Mouse (Mus musculus) right cerebral cortex, adult 18-20 months (tissue): Measurements from ENCODE around the gene 4930412O13Rik.

Source experiments
- DNase-seq: peaks from one replicate; pipeline ENCODE4 v3.0.0; 2022; ENCODE audit warnings: mixed read lengths

The 4930412O13Rik gene

DNA sequence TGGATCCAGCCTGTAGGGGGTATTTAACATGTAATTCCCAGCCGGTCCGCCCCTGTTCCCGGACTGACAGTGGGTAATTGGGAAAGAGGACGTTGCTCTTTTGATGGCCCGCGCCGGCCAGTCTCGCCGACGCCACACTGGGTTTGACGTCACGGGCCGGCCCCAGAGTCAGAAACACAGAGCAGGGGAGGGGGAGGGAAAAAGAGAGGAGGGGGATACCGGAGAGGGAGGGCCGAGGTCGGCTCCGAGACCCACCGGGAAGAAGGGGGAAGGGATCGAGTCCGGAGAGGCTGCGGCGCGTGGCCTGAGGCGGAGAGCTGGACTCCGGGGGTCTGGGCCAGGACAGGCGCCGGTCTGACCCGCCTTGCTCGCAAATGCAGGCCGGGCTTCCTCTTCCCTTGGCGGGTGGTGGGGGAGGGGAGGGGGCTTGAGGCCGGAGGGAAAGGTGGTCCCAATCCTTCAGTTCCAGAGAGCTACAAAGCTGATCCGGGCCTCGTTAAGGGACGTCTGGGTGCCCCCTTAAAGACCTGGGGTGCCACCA is at the start of gene 4930412O13Rik:
4930412O13Rik (plus strand) TSS at position 202 of the 541 bp plus-strand sequence.
- DNase-seq, result no peak

DNA sequence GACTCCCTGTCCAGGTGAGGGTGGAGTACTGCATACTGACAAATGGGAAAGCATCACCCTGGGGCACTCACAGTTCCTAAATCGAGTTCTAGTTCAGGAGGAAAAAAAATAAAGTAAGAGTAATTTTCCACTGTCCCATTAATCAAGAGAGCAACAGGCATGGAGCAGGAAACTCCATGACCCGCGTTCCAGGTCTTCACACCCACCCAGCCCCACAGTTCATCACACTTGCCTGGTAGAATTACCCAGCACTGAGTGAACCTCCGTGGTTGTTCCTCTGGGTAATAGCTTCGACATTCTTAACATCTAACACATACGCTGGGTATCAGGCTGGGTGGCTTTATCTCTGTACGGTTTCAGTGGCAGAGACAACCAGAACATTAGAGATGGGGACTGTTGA is 47.3 kb upstream of the 4930412O13Rik start:
- no peak for DNase-seq

DNA sequence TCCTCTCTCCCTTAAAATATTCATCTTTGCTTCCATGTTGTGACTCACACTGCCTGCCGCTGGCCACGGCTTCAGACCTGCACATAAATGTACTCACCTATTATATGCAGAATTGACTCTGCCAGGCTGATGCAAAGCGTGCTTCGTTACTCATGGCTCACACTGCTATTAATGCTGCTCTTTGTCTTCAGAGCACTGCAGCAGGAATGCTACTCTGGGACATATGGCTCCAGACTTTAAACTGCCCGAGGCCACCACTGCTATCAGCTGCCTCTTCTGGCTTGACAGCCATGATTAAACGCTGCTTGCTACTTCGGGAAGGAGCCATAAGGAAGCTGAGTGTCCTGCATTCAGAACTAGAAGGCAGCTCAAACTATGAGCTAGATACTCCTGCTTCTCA is 45.9 kb upstream of the 4930412O13Rik start:
- no peak for DNase-seq

DNA sequence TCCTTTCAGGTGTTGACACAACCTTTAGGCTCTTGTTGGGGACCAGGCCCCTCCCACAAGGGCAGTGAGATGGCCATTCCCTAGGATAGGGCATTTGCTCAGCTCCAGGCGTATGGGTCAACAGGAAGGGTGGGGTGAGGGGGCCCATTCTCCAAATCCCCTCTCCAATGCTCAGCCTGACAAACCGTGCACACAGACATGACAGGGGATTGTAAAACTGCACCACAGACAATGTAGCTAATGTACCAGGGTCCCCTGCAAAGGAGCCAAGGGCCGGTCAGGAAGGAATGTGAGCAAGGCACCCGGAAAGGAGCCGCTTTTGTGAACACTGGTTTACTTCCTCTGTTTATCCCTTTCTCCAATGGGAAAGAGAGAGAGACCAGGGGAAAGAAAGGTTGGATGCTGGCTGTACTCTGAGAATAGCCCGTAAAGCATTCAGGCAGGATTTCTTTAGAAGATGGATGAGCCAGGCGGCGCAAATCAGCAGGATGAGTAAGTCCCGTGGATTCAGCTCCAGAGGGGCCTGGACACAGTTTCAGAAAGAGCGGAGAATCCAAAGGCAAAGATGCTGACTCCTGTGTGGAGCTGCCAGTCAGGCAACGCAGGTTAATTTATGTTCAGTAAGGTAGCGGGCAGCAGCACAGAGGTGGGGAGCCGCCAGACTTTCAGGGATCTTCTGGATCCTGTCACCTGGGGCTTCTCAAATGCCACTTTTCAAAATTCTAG is 28.0 kb upstream of the 4930412O13Rik start:
- no peak for DNase-seq

DNA sequence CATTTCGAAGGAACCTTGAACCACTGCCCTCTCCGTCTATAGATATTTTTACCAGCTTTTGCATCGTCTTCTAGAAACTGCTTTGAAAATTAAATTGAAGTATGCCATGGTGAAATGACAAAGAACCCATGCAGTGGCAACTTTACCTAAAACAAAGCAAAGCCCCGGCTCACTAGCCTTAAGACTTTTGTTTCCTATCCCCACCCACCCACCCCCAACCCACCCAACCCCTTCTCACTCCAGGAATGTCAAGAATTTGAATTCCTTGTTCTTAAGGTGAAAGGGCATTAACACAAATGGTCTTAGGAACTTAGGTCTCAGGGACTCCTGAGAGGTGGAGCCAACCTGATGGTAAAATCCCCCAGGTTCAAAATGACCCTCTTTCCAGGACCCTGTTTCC is 25.2 kb upstream of the 4930412O13Rik start:
- DNase-seq, result no peak

DNA sequence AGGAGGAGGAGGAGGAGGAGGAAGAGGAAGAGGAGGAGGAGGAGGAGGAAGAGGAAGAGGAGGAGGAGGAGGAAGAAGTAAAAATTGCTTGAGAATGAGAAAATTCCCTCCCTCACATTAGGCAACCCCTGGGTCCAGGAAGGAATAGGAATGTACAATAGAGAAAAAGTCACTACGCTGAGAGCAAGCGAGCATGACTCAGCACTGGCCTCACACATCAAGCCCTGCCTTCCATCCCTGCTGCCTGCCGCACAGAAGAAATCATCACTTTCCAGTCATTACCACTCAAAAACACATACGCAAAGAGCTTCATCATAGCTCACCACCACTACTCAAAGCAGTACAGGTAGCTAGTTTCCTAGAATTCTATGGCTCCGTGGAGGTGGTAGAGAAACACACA is 20.4 kb upstream of the 4930412O13Rik start:
- DNase-seq, result no peak

DNA sequence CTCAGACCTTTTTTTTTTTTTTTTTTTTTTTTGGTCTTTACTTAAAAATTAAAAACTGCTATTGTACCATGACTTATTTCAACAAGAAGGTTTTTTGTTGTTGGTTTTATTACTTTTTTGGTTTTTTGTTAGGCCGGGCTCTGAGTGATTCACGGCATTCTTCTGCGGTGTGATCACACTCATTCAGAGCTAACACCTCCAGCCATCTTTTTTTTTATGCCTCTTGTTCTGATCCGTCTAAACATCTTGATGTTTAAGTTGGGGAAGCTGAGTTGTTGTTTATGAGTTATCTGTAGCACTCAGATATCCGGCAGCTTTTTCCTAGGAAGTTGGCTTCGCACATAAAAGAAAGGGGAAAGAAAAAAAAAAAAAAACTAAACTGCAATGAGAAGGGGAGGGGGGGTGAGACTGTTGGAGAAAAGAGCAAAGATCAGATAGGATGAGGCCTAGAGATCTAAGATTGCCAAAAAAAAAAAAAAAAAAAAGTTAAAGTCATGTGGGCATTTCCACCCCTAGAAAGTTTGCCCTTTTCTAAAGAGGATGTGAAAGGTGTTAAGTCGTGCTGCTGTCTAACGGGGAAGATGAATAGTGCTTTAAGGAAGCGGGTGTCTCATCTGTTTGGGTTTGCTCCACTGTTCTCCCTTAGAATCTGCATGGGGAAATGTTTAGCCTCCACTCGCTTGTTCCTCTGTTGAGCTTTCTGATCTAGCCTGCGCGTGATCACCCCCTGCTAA is 13.8 kb upstream of the 4930412O13Rik start:
- DNase-seq, result no peak

DNA sequence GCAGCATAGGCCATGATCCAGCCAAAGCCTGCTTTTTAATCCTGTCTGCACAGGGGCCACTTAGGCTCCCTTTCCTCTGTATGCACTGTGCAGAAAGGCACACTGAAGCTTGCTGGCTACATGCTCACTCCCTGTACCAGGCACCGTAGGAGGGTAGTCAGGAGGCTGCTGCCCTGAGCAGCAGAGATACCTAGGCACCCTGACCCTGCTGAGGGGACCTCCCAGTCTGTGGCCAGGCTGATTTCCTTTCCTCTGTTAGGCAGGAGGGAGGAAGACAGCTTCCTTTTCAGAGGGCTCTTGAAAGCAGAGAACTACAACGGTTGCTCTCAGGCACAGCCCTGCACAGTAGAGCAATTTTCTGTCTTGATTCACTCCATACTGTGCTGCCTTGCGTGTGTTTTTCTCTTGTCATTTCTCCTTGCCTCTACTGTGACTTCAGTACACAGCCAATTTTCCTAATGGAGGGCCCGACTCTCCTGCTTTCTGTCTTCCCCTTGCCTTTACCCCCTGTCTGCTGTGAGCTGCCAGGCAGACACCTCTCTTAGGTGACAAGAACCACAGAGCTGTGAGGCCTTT is 9.8 kb upstream of the 4930412O13Rik start:
- DNase-seq, result no peak

DNA sequence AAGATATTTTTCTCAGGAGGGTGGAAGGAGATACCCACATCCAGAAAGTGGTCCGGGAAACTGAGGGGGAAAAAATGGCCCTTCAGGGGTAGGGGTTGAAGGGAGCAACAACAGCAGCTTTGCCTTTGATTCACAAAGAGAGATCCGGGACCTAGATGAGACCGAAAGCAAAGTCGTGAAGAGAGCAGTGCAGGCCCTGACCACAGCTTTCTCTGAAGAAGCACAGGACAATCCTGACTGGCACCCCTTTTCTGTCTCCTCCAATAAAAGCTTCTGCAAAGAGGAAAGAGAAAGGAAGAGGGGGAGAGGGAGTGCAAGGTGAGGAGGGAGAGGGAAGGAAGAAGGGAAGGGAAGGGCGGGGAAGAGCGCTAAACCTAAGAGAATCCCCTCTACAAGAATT is 9.3 kb upstream of the 4930412O13Rik start:
- no peak for DNase-seq

DNA sequence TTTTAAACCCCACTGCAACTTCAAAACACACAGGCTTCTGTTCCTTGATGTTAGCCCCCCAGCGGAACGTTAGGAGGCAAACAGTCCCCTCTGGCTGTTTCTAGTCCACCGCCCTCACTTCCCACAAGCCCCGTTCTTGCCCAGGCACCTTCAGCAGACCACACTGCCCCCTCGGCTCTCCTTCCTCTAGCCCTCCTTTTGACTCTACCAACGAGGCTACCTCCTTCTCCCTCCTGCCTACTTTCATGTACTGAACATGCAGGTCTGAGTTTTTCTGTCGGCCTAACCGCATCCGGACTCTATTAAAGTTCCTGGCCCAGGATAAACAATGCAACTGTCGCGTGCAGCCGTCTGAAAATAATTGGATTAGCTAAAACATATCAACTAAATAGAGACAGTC is 8.4 kb upstream of the 4930412O13Rik start:
- DNase-seq, result no peak

DNA sequence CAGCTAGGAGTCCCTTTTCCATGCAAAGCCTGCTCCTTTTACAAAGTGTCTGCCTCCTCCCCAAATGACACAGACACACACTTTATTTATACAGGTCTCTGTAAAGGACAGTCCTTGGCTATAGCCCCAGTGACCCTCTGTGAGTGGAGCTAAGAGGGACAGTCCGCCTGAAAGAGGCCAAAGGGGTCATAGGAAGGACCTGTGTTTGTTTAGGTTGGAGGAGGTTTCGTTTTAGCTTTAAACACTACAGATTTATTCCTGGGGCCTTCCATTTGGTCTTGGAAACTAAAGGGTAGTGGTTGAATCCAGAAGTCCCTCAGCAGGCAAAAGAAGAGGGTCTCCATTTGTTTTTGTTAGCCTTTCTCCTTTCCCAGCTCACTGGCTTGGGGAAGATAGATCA is 7.3 kb upstream of the 4930412O13Rik start:
- no peak for DNase-seq

DNA sequence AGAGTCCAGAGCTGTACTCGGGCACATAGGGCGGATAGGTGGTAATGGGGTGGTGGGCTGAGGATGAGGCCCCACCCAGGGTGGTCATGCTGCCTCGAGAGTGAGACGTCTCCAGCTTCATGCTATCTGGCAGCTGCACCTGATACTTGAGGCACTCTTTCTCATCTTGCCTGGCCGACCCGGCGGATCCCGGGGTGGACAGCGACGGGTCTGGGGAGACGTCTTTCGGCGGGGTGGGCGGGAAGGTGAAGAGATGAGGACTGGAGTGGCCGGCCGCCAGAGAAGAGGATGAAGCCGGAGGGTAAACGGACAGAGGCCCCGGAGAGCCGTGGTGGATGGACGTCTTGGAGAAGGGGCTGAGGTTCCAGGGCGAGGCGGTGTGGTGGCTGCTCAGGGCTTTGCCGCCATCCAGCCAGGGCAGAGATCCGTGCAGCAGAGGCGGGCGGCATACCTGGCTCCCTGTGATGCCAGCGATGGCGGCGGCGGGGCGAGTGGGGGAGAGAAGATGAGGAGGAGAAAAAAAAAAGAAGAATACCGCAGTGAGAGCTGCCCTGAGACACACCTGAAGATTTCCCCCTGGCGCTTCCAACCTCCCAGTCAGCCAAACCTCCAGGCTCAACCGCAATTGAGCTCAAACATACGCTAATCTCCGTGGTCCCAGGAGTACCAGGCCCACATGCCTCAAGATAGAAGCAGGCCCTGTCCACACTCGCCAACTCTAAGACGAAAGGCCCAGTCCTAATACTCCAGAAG is 6.4 kb upstream of the 4930412O13Rik start:
- no peak for DNase-seq

DNA sequence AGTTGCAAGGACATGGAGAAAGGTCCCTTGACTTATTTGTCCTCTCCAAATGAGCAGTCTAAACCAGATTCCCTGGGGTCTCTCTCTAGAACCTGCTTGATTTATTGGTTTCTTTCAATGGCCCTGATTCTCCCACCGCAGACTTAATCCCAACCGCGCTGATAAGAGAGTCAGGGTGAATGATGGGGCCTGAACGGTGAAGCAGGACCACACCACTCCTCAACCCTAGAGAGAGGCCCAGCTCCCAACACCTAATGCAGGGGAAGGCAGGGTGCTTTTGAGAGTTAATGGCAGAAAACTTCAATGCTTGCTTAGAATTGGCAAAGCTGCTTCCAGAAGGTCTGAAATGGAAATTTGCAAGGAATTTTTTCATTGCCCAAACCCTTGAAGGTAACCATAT is 5.8 kb upstream of the 4930412O13Rik start:
- DNase-seq, result no peak

DNA sequence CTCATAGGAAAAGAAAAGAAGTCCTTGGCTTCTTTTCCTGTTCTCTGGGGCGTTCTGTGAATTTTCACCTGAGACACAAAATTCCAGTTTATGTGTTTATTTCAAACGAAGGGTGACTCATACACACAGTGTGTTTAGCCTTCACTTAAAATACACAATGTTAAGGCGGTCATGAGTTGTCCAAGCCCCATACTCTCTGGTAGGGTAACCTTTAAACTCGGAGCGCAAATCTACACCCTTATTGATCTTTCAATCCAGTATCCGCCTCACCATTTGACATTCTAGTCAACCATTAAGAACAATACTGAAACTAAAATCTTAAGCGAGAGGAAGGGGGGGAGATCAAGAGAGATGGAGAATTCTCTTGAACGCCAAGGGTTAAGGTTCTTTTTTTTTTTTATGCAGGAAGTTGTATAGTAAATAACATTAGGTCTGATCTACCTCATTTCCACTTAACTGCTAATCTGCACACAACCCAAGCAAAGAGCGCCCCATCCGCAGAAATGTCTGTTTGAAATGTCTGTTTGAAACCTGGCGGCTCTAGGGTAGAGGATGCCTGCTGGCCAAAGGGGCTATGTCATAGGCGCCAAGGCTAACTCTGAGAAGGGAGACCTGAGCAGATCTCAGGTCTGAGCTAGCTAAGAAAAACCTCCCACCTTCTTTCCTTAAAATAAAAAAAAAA is 5.2 kb upstream of the 4930412O13Rik start:
- no peak for DNase-seq

DNA sequence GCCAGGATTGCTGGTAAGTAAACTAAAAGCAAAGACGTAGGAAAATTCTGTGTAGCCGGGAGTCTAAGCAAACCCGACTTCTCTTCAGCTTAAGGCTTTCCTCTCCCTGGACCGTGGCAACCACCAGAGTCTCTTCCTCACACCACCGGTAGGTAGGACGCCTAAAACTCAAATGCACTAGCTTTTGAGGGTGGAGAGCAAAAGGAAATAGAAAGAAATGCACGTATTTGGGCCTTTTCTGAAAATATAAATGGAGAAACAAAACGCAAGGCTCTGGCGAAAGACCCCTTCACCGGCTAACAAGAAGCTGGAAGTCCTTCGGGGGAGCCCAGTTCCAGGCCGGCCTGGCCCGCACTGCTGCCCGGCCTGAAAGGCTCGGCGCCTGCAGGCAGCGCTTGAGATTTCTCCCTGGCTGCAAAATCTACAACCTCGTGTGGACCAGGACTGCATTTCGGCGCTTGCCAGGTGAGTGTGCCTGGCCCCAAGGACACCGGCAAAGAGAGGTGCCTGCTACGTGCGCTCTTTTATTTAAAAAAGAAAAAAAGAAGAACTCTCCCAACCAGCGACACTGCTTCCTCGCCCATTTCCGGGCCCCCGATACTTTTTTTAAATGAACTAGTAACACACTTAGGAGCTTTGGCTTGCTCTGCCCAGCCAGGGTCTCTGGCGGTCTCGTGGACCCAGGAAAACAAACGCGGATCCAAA is 4.3 kb upstream of the 4930412O13Rik start:
- no peak for DNase-seq

DNA sequence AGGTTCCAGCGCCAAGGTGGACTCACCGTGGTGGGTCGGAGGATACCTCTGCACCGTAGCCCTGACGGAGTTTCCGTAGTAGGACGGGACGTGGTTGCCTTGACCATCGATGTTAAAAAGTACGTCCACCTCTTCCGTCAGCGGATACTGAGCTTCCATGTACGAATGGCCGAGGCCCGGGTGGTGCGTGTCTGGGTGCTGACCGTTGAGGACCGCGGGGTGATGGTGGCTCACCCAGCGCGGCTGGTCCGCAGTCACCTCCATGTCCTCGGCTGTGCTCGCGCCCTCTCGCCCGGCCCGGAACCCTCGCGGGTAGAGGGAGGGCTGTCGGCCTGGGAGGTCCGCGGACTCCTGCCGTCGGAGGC is 3.7 kb upstream of the 4930412O13Rik start:
- no peak for DNase-seq

DNA sequence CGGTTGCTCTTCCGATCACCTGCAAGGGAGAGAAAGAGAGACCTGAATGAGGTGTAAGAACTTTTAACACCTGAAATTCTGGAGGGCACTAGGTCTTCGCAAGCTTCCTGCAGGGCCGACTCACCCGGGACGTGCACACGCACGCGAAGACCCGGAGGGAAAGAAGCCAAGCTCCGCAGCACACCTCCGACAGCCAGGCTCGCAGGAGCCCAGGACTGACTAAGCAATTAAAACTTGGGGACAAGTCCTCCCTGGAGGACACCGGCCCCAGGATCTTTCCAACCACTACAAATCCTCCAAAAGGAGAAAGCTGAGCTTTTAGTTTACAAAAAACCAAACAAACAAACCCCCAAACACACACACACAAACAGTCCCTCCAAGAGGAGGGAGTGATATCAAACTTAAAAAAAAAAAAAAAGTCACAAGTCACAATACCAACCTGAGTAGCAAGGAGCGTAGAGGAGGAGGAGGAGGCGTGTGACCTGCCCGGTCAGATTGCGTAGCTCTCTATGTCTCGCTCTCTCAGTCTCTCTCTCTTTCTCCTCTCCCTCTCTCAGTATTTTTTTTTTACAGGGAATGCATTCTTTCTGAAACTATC is 3.0 kb upstream of the 4930412O13Rik start:
- no peak for DNase-seq

DNA sequence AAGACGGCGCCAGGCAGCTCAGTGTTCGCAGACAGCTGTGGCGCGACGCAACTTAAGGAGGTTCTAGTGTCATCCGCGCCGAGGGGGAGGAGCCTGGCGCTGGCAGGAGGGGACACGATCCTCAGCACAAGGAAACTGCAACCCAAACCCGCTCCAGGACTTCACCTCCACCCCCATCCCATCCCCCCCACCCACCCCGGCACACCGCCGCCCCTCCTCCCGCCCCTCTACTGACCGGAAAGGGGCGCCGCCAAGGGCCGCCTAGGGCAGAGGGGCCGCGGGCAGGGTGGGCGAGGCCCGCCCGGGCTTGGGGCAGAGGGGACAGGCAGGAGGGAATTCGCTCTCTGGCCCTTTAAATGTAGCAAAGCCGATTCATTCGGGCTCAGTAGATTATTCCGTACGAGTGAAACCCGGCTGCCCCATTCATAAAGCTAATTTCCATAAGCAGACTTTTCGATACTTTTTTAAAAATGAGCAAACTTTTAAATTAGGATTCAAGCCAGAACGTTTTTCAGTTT is 2.4 kb upstream of the 4930412O13Rik start:
- DNase-seq, result no peak

DNA sequence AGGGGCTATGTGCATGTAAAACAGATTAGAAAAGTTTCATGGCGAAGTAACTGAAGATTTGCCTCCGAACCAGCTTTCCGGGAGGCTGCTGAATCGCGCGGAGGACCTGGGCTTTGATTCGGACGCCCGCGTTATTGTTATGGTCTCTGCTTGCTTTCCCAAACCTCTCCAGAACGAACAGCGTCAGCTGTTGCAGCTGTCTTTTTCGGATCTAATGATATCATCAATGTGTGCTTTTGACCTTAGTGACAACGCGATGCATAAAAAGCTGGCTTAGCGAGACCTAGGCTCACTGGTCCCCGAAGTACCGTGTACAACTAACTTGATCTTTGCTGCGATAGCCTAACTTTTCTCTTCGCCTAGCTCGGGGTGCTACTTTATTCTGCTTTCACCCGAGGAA is 2.0 kb upstream of the 4930412O13Rik start:
- no peak for DNase-seq

DNA sequence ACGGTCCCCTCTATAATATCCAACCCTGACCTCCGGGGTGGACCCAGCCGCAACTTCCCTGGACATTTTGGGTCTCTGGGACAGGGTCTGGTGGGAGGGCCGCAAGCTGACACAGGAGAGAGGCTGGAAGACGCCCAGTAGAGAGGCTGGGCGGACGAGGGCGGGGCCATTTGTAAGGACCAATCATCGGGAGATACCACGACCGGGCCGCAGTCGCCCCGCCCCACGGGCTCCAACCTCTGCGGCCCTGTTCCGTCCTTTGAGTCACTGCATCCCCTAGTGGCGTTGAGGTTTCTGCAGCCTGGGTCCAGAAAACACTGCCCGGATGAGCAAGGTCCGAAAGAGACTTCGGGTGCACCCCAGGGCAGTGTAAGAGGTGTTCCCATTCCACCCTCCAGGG is 1.6 kb upstream of the 4930412O13Rik start:
- no peak for DNase-seq

DNA sequence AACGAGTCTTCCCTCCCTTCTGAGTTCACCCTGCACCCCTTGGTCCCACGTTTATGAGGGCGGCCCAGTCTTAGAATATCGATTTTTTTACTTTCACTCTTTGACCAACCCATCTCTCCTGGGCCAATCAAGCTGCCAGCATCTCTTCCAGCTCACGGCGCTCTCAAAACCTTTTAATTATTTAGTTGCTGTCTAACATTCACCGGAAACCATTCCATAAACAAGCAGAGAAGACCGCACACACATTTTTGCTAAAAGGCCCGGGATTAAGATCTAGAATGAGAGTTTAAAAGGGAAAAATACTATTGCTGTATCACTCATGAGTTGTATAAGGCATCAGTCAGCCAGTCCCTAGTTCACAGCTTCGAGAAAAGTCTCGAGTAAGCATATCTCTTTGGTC is 781 bp upstream of the 4930412O13Rik start:
- DNase-seq, result no peak
